Mouse (Mus musculus) cerebellum, postnatal 10 days (tissue): ENCODE measurements around the gene Oscar.
"Not testable (repeated sequence)": the region's sequence is repeated elsewhere in the genome, so short reads cannot be mapped to it uniquely, and the experiment has no call there.

Source experiments
- DNase-seq, 2 experiments: peaks; one replicate each; pipeline ENCODE4 v3.0.0; 2021; ENCODE audit warnings: mixed read lengths in 2 of 2

Gene Oscar

DNA sequence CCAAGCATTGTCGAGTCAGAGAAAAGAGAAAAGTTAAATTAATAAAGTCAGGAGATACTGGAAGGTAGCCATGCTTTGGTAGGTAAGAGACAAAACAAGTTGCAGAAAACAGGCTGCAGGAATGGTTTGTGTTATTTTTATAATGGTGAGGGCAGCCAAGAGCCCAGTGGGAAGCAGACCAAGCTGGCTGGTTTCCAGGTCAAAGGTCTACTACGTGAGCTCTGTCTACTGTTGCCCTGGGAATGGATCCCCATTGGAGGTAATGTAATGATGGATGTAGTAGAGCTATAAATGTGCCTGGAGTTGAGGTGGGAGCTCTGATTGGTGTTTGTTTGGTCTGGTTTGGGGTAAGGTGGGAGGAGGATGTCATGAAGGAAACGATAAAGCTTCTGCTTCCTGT lies 6.9 kb downstream of the Oscar start:
- DNase-seq = no peak

DNA sequence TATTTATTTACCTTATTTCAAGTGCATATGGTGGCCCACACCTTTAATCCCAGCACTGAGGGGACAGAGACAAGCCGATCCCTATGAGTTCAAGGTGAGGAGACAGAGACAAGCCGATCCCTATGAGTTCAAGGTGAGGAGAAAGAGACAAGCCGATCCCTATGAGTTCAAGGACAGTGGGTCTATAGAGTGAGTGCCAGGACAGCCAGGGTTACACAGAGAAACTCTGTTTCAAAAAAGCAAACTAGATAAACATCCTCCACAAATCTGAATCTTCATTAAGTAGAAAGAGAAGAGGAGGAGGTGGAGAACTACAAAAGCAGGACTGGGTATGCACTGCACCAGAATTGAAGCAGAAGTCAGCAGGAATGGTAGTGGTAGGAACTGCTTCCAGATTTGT lies 7.3 kb downstream of the Oscar start:
- DNase-seq = no peak

DNA sequence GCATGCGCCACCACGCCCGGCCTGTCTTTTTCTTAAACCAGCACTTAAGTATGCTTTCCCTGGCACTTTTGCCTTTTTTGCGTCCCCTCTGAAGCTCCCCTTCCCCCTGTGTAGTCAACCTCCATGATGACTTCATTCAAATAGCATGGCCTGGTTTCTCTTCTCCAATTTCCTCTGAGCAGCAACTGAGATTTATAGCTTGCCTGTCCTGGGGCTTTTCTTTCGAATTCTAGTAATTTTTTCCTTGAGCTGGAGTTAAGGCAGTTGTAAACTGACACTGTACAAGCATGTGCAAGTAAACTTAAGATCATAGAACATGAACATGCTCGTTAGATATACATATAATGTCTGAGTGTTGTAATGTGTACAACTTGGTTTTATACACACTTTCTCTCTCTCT lies 8.6 kb downstream of the Oscar start:
- DNase-seq = no peak

DNA sequence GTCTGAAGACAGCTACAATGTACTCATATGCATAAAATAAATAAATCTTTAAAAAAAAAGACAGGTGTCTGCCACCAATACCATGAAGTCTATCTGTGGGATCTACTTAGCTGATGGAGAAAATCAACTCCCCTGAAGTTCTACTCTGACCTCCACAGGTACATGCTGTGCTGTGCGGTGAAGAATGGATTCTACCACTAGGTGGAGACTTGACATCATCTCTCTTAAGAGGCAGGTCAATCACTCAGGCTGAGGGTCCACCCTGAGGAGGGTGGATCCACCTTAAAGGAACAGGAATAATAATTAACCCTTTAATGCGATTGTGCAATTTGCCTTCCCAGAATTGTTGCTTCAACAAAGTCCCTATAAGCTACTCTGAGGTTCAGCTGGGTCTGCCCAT lies 9.2 kb downstream of the Oscar start:
- DNase-seq = peak; percentile 33 to 51

DNA sequence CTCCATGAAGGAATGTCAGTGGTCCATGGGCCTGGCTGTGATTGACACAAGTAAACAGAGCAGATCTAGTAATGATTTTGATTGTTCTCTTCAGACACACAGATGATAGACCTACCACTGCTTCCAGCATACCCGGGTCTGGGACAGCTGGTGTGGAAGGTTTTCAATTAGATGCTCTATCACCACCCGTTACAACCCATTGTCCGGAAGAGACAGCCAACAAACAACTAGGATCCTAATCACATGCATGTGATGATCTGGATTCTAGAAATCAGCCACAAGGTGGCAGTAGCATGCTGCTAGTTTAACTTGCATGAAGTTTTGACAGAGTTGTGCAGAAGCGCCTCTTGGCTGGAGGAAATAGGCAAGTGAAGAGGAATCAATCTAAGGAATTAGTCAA lies 14.8 kb downstream of the Oscar start:
- peak; percentile 76 to 83 for DNase-seq

DNA sequence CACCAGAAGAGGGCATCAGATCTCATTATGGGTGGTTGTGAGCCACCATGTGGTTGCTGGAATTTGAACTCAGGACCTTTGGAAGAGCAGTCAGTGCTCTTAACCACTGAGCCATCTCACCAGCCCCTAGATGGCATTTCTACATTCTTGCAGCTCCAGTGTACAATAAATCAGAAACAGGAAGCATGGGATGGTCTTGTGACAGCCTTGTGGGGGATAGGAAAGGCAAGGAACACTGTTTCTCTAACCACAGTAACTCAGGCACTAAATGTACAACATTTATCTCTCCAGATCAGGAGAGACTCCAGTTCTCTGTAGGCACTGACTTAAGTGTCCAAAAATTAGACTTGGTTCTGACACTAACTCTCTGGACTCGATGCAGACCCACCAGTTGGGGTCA lies 18.2 kb downstream of the Oscar start:
- not testable (repeated sequence) for DNase-seq

DNA sequence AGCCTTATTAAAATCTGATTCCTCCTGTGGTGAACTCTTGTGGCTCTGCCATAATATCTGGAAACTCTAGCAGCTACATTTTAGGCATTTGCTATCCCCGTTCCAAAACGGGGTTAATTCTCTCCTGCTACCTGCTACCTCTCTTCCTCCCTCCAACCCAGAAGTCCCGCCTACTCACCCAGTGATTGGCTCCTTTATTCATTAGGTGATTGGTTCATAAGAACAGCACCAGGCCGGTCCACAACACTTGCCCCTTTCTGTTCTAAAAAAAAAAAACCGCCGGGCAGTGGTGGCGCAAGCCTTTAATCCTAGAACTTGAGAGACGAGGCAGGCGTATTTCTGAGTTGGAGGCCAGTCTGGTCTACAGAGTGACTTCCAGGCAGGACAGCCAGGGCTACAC lies 20.8 kb downstream of the Oscar start:
- no peak for DNase-seq

DNA sequence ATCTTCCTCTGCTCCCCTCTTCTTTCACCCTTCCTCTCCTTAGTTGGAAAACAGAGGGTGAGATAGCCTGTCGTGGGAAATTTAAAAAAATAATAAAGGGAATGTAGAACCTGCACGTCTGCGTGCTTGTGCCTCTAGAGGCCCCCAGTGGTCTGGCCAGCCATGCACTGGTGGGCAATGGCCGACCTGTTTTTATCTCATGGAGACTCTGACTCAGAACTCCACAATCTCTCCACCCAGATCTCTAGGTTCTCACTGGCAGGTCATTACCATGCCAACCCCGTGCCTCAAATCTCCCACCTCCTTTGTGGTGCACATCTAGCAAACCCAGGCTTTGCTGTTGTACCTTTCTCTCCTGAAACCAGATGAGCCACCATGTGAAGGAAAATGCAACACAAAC lies 21.3 kb downstream of the Oscar start:
- DNase-seq = no peak

DNA sequence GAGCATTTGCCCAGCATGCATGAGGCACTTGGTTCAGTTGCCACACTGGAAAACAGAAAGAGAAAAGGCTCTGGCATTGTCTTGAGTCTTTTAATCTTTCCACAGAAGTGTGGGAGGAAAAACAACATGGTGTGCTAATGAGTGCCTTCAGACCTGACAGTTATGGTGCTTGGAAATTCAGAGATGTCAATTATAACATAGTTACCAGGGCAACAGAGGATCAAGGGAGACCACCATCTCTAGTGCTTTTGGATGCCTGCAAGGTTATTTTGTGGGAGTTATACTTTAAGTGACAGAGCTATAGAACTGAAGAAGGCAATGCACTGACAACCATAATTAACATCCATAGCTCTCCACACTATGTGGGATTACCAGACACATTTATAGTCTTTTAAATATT lies 22.1 kb downstream of the Oscar start:
- DNase-seq = no peak

DNA sequence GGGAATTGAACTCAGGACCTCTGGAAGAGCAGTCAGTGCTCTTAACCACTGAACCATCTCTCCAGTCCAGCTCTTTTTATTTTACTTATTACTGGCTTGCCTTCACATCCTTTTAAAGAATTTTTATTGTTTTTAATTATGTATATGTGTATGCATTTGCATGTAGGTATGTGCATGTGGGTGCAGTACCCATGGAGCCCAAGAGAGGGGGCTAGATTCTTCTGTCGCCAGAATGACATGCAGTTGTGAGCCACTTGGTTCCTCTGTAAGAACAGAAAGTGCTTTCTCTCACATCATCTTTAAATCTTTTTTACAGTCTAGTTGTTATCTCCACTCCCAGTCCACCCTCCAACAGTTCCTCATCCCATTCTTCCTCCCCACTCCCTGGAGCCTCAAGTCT lies 24.4 kb downstream of the Oscar start:
- no peak for DNase-seq

DNA sequence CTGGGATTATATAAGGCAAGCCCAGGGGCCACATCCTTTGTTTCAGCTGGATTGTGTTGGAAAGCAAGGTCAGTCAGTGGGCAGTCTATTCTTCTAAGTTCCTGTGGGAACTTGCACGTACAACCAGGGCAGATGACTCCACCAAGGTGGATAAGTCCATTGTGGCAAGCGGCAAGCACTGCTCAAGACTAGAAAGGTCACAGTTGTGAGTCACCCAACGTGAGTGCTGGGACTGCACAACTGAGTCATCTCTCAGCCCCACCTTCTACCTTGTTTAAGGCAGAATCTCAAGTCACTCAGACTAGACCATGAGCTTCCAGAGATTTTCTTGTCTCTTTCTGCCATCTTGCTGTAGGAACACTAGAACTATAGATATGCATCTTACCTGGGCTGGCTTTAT lies 25.4 kb downstream of the Oscar start:
- DNase-seq = no peak

DNA sequence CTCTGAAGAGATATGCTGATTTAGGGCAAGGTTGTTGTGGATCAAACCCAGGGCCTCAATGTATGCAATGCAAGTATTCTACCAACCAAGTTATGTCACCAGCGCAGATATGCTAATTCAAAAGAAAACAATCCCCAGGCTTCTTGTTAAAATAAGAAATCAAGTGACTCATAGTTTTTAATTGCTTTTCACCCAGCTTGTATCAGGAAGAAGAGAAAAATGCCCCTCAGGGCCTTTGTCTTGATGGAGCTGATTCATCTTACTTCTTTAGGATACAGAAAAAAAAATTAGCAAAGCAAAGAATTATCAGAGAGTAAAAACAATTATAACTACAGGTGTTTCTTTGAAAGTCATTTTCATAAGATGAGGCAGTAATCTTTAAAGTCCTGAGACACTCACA lies 28.7 kb downstream of the Oscar start:
- DNase-seq = no peak

DNA sequence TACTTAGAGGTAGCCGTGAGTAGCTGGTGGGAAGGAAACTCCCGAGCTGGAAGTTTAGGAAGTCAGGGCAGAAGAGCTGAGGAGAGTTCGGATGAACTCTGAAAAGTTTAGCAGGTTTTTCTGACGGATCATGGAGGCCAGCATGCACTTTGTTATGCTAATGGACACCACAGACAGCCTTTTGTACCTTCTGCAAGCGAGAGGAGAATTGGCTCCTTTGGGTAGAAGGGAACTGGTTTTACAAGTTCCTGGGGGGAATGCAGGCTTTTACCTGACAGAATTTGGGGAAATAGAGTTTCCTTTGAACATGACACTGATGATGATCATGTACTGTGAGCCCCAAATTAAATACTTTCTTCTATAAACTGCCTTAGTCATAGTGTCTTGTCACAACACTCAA lies 29.7 kb downstream of the Oscar start:
- no peak for DNase-seq

DNA sequence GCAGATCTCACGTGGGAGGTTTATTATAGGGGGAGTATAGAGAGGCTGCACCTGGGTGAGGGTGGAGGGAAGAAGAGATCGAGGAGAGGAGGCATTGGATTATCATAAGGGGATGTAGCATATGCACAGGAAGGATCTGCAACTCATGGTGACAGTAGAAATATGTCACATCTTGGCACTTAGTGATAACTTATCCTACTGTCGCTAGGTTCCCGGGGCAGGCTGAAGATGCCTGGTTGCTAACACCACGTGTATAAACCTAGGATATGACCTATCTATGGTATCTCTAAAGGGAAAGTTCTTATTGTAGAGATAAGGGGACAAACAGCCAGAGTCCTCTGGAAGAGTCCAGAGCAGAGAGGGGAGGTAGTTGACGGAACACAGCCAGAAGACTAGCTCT lies 30.2 kb downstream of the Oscar start:
- DNase-seq = no peak

DNA sequence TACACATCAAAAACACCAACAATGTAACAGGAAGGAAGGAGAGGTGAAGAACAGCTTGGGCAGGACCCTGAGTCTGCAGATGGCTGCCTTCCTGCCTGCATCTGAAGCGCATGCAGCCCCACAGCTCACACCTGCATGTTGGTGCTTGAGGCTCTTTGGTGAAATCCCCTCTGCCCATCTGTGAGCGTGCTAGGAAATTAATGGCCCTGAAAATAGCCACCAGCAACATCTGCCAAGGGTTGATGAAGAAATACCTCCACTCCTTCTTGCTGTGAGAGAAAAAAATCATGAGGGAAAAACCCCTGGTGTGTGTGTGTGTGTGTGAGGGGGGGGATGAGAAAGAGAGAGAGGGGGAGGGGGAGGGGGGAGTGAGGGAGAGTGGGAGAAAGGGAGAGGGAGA lies 35.9 kb downstream of the Oscar start:
- no peak for DNase-seq

DNA sequence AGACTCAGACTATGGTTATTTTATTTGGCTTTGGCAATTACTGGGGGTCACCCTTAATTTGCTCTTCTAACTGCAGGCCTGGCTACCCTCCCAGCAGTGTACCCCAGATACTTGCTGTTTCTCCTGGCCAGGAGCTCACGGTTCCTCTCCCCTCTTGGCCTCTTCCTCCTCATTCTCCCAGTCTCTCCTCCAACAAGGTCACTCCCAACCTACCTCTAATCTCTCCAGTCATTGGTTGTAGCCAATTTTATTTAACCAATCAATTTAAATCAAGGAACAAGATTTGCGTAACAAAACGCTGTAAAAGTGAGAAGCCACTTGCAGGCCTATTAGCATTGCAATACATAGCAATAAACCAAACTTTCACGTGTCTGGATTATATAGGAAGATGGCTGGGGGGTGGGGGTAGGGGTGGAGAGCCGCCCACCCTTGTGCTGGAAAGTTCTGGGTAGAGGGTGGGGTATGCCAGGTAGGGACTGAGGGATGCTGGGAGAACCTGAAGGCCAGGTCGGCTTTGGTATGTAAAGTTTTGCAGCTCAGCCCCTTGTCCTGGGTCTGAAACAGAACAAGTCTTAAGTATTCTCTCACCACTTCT lies 36.9 kb downstream of the Oscar start:
- no peak for DNase-seq

DNA sequence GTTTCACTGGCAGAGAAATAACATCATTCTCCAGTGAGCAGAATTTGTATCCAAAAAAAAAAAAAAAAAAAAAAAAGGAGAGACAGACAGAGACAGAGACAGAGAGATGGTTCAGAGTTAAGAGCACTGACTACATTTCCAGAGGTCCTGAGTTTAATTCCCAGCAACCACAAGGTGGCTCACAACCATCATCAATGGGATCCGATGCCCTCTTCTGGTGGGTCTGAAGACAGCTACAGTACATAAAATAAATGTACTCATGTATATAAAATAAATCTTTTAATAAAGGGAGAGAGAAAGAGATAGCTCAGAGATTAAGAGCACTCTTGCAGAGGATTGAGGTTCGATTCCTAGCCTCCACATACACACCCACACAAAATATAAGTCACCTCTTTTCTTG lies 37.8 kb downstream of the Oscar start:
- no peak for DNase-seq

DNA sequence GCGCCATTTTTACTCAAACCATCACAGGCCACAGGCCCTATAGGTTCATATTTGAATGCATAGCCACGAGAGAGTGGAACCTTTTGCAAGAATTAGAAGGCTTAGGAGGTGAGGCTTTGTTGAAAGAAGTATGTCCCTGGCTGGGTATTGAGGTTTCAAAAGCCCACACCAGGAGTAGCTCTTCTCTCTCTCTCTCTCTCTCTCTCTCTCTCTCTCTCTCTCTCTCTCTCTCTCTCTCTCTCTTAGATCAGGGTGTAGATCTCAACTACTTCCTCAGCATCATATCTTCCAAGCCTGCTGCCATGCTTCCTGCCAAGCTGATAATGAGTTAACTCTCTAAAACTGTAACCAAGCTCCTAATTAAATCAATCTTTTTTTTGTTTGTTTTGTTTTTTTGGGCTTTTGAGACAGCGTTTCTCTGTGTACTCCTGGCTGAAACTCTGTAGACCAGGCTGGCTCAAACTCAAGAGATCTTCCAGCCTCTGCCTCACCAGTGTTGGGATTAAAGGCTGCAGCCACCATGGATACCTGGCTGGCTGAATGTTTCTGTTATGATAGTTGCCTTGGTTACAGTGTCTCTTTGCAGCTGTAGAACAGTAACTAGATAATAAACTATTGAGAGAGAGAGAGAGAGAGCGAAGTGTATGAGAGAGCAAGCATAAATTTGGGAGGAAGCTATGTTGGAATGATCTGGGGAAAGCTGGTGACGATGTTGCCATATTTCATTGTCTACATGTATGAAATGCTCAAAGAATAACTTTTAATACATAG lies 39.4 kb downstream of the Oscar start:
- no peak for DNase-seq

DNA sequence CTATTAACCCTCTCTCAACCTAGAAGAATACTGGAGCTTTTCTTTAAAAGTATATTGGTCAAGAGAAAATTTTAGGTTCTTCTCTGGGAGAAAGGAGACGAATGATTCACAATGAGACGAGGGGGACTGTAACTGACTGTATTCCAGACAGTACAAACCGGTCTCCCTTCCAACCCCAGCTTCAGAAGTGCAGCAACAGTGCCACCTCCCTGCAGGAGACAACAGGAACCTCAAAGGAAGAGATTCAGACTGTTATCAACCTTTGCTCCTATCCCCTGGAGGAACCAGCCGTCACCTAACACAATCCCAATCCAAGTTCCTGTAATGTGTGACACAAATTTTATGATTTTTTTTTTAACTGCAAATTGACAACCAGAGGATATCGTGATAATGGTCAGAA lies 41.7 kb downstream of the Oscar start:
- no peak for DNase-seq

DNA sequence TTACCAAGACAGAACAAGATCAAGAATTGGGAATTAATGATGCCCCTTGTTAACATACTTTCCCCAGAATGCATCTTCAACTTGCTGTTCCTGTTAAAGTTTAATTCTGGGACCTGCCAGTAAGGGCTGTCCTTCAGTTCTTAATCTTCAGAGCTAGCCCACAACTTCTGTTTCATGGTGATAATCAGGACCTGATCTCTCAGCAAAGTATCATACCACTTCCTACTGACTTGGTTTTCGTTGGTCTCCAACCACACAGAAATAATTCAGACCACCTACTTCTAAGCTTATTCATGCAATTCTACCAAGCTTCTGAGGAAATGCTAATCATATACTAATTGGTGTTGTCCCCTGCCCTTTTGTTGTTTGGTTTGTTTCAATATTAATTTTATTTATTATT lies 44.1 kb downstream of the Oscar start:
- no peak for DNase-seq

DNA sequence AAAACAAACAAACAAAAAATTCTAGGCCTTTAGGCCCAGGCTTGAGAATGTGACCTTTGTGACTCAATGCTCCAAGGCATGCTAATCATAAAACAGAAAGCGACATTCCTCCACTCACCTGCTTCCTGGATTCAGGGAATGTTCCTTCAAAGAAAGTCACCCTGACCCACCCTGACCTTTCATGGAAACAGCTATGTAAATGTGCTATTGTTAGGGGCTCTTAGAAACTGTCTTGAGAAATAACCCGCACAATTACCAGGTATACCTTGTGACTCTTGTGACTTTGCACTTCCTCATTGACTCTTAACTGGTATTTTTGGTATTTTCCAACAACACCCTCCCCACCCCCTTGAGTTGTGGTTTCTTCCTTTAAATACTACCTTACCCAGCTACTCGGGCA lies 45.4 kb downstream of the Oscar start:
- not testable (repeated sequence) for DNase-seq

DNA sequence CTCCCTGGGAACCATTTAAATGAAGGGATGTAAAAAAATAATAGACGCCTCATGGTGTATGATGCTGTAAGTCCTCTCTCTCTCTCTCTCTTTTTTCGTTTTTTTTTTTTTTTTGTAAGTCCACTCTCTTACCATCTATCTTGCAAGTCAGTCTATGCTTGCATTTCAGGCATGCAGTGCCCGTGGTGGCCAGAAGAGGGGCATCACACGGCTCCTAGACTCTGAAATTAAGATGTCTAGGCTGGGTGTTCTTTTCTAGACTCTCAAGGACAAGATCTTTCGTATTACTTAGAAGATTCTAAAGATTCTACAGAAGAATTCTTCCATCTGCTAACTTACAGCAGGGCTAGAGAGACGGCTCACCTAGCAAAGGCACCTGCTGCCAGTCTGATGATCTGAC lies 46.2 kb downstream of the Oscar start:
- DNase-seq = no peak

DNA sequence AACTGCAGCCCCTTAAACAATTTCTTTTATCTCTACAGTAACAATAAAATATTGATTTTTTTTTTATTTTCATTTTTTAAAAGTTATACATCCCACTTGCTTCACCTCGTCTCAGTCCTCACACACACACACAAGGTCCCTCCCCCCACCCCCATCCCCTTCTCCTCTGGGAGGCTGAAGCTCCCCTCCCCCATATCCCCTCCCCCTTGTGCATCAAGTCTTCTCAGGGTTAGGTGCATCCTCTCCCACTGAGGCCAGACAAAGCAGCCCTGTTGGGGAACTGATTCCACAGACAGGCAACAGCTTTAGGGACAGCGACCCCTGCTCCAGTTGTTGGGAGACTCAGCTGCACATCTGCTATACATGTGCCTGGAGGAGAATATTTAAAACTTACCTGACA lies 48.6 kb downstream of the Oscar start:
- DNase-seq = no peak
